Mouse (Mus musculus) forebrain, embryonic 11.5 days (tissue): Measurements from ENCODE around the gene Fabp2. TPM values are rescaled to one million over a fixed set of nuclear protein-coding genes. Genes with fewer than 3 reads are reported as not detected.

Source experiments
- ATAC-seq: fragments of 200-750 bp; cut with Nextera tagmentation; replicated peaks from 2 replicates; pipeline ENCODE4 v1.8.0; 2017; ENCODE audit warnings: moderate TSS enrichment; ENCODE audit not compliant: low FRiP score
- DNase-seq: peaks from one replicate; pipeline ENCODE4 v3.0.0-alpha.2; 2017; ENCODE audit warnings: low spot score
- H3K27ac ChIP-seq: fragments of 300-500 bp; sonication (generic); 2 replicates; pipeline ENCODE4 v1.5.1; 2014; ENCODE audit warnings: low read depth, low read length
- H3K27me3 ChIP-seq: fragments of 300-500 bp; sonication (generic); 2 replicates; pipeline ENCODE4 v1.6.1; 2014; ENCODE audit warnings: mild to moderate bottlenecking, low read length, mixed read lengths; ENCODE audit not compliant: control insufficient read depth, insufficient read depth
- H3K36me3 ChIP-seq: fragments of 300-500 bp; sonication (generic); 2 replicates; pipeline ENCODE4 v1.6.1; 2014; ENCODE audit warnings: mild to moderate bottlenecking, low read length, moderate library complexity, mixed read lengths; ENCODE audit not compliant: control insufficient read depth, insufficient read depth
- H3K4me1 ChIP-seq: fragments of 300-500 bp; sonication (generic); replicated peaks from 2 replicates; pipeline ENCODE4 v1.6.1; 2014; ENCODE audit warnings: low read length, mixed read lengths; ENCODE audit not compliant: control insufficient read depth, insufficient read depth
- H3K4me2 ChIP-seq: fragments of 300-500 bp; sonication (generic); 2 replicates; pipeline ENCODE4 v1.6.1; 2014; ENCODE audit warnings: low read depth, mild to moderate bottlenecking, low read length, moderate library complexity, mixed read lengths; ENCODE audit not compliant: severe bottlenecking
- H3K4me3 ChIP-seq: fragments of 300-500 bp; sonication (generic); 2 replicates; pipeline ENCODE4 v1.5.1; 2014; ENCODE audit warnings: low read depth, low read length
- H3K9ac ChIP-seq: fragments of 300-500 bp; sonication (generic); 2 replicates; pipeline ENCODE4 v1.6.1; 2014; ENCODE audit warnings: low read length
- H3K9me3 ChIP-seq: fragments of 300-500 bp; sonication (generic); 2 replicates; pipeline ENCODE4 v1.6.1; 2016; ENCODE audit warnings: low read length, mixed read lengths; ENCODE audit not compliant: control insufficient read depth
- WGBS: fragments of 180-500 bp; shearing (Covaris S2); extraction: QIAGEN DNeasy Blood & Tissue Kit; methylation state at CpG from one replicate; pipeline ENCODE4 v1.1.7; 2014; 5-methylcytosine and 5-hydroxymethylcytosine counted together
- polyA plus RNA-seq: library from polyadenylated mRNA; unstranded; fragments of >200 nt; fragmentation: Nextera tagmentation; extraction: Ambion mirVana; gene quantifications from 2 replicates; pipeline ENCODE4 v1.2.1, GENCODE M21; 2014

The Fabp2 gene
- not detected in 2 replicates for polyA plus RNA-seq

GRCm38 (mm10) chr3:122894772-122895171 lies at the start of gene Fabp2:
TSS of gene Fabp2 (plus strand) at chr3:122895072.
- Histone ChIP-seq H3K4me3 (no peak within 1 kb of the TSS), H3K27me3 (no peaks in the 10 kb centered on the region), H3K4me2 (no peak within 1 kb of the TSS), H3K4me1 (no peaks in the 10 kb centered on the region), H3K27ac (no peak within 1 kb of the TSS), H3K36me3 (no peaks in the 10 kb centered on the region), H3K9me3 (no peaks in the 10 kb centered on the region), H3K9ac (no peak within 1 kb of the TSS)
- DNase-seq (no peak), ATAC-seq (no peak)
- WGBS, result 92% methylated on average over 3 of the region's 3 CpGs

GRCm38 (mm10) chr3:122848410-122849034 lies 46.4 kb upstream of the Fabp2 start:
- Histone ChIP-seq H3K4me2 (no peak overlapping the region), H3K36me3 (no peaks in the 10 kb centered on the region), H3K4me1 (no peaks in the 10 kb centered on the region), H3K9me3 (peaks cover 2% of the 10 kb centered on the region; the same call in 1 of the 2 replicates), H3K27ac (no peak overlapping the region), H3K4me3 (no peak overlapping the region), H3K27me3 (no peaks in the 10 kb centered on the region), H3K9ac (no peak overlapping the region)
- 87% methylated on average over 5 of the region's 5 CpGs for WGBS
- DNase-seq (no peak), ATAC-seq (no peak)

- no peak overlapping the region for H3K4me2 ChIP-seq
- ATAC-seq (no peak), DNase-seq (no peak)
- H3K36me3 ChIP-seq, result no peaks in the 10 kb centered on the region
- no peaks in the 10 kb centered on the region for H3K4me1 ChIP-seq
- 47% methylated on average over 11 of the region's 11 CpGs for WGBS
- no peaks in the 10 kb centered on the region for H3K27me3 ChIP-seq
- no peaks in the 10 kb centered on the region for H3K9me3 ChIP-seq
- H3K9ac ChIP-seq, result no peak overlapping the region
- no peak overlapping the region for H3K4me3 ChIP-seq
- no peak overlapping the region for H3K27ac ChIP-seq
These were observed 39.7 kb upstream of the Fabp2 start for GRCm38 (mm10) chr3:122855149-122855548.

- Histone ChIP-seq H3K9ac (no peak overlapping the region), H3K9me3 (no peaks in the 10 kb centered on the region), H3K4me2 (no peak overlapping the region), H3K27ac (no peak overlapping the region), H3K4me1 (no peaks in the 10 kb centered on the region), H3K36me3 (no peaks in the 10 kb centered on the region), H3K27me3 (no peaks in the 10 kb centered on the region), H3K4me3 (no peak overlapping the region)
- 90% methylated on average over 2 of the region's 2 CpGs for WGBS
- DNase-seq (no peak), ATAC-seq (no peak)
These were observed 35.0 kb upstream of the Fabp2 start for GRCm38 (mm10) chr3:122859829-122860228.

- Histone ChIP-seq H3K27ac (no peak overlapping the region), H3K4me2 (no peak overlapping the region), H3K9me3 (no peaks in the 10 kb centered on the region), H3K9ac (no peak overlapping the region), H3K4me3 (no peak overlapping the region), H3K4me1 (no peaks in the 10 kb centered on the region), H3K27me3 (no peaks in the 10 kb centered on the region), H3K36me3 (no peaks in the 10 kb centered on the region)
- ATAC-seq (no peak), DNase-seq (no peak)
- WGBS, result 90% methylated on average over 12 of the region's 12 CpGs
These were observed 34.0 kb upstream of the Fabp2 start for GRCm38 (mm10) chr3:122860573-122861498.

- DNase-seq, result no peak
- Histone ChIP-seq H3K36me3 (no peaks in the 10 kb centered on the region), H3K27ac (no peak overlapping the region), H3K9ac (no peak overlapping the region), H3K27me3 (no peaks in the 10 kb centered on the region), H3K9me3 (no peaks in the 10 kb centered on the region), H3K4me3 (no peak overlapping the region), H3K4me2 (no peak overlapping the region), H3K4me1 (no peaks in the 10 kb centered on the region)
- WGBS, result 85% methylated on average over 4 of the region's 4 CpGs
- ATAC-seq, result no peak
These were observed 29.8 kb upstream of the Fabp2 start for GRCm38 (mm10) chr3:122865092-122865491.

GRCm38 (mm10) chr3:122868270-122868669 lies 26.6 kb upstream of the Fabp2 start:
- no peaks in the 10 kb centered on the region for H3K4me1 ChIP-seq
- H3K4me2 ChIP-seq, result no peak overlapping the region
- ATAC-seq, result no peak
- H3K27ac ChIP-seq, result no peak overlapping the region
- no peak overlapping the region for H3K9ac ChIP-seq
- DNase-seq, result no peak
- no peak overlapping the region for H3K4me3 ChIP-seq
- no peaks in the 10 kb centered on the region for H3K9me3 ChIP-seq
- H3K36me3 ChIP-seq, result no peaks in the 10 kb centered on the region
- H3K27me3 ChIP-seq, result no peaks in the 10 kb centered on the region
- WGBS, result 96% methylated on average over 1 of the region's 1 CpGs

- no peak overlapping the region for H3K9ac ChIP-seq
- no peaks in the 10 kb centered on the region for H3K4me1 ChIP-seq
- 91% methylated on average over 1 of the region's 1 CpGs for WGBS
- H3K27me3 ChIP-seq, result no peaks in the 10 kb centered on the region
- DNase-seq (no peak), ATAC-seq (no peak)
- no peaks in the 10 kb centered on the region for H3K36me3 ChIP-seq
- no peak overlapping the region for H3K27ac ChIP-seq
- no peaks in the 10 kb centered on the region for H3K9me3 ChIP-seq
- no peak overlapping the region for H3K4me2 ChIP-seq
- no peak overlapping the region for H3K4me3 ChIP-seq
These were observed 23.3 kb upstream of the Fabp2 start for GRCm38 (mm10) chr3:122871596-122871995.
